Mouse (Mus musculus) kidney, adult 2 months (tissue): ENCODE measurements around the gene Itih4.

Source experiments
- CTCF ChIP-seq: fragments of 200-500 bp; conservative IDR thresholded peaks from 2 replicates; pipeline ENCODE4 v1.5.1; 2011; ENCODE audit warnings: low read depth, mild to moderate bottlenecking, control low read depth, low read length, moderate library complexity, mixed read lengths; ENCODE audit not compliant: insufficient read depth, insufficient read length
- POLR2A ChIP-seq: fragments of 200-500 bp; IDR thresholded peaks from one replicate; pipeline ENCODE4 v1.6.1; 2011; ENCODE audit warnings: low read depth, low read length, control low read depth

DNA sequence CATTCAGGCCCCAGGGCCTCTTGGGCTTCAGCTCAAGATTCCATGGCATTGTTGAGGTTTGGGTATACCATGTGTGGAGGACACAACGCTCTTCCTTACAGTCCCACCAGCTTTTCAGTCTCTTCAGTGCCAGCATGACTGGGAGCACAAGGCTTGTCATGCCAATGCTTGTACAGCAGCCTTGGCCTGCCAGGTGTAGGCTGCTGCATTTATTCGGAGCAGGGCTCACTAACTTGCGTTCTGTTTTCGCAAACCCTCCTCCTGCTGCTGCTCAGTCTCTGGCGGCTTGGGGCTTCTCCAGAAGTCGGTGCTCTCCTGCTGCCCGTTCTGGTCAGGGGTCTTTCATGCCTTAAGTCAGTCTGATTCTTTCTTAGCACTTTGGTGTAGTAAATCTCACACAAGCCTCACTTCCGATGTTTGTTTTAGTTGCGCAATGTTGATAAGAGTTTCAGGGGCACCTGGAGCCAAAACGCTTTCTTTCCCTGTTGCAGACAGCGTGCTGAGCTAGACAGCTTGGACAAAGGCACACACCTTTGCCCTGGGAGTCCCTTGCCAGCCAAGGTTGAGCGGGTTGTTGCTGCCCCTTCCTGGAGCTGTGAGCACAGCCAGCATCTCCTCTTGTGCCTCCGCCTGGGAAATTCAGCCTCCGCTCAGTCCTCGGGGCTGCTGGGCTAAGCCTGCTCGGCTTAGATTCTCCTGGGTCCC is 24.7 kb upstream of the Itih4 start:
- TF ChIP-seq CTCF, result no peak
- no peak for TF ChIP-seq POLR2A
